Mouse (Mus musculus) gastrocnemius, postnatal 25 days (tissue): ENCODE measurements at regions not wholly inside any gene's neighbourhood (a gene's known extent, or its start where the extent isn't known, plus 50 kb on each side); places are given as distances from the start of the nearest gene placed in this dataset.

ENCODE experiments used
- DNase-seq: peaks from one replicate; pipeline ENCODE4 v3.0.0; 2022

GRCm38 (mm10) chr9:87453261-87453660 lies 197.9 kb upstream of the Cep162 start:
- no peak for DNase-seq

- DNase-seq = no peak
These were observed 197.2 kb upstream of the Cep162 start for GRCm38 (mm10) chr9:87452571-87452970.

- no peak for DNase-seq
These were observed 188.3 kb upstream of the Cep162 start for GRCm38 (mm10) chr9:87443467-87444235.

GRCm38 (mm10) chr9:87432072-87432471 lies 176.7 kb upstream of the Cep162 start:
- no peak for DNase-seq

- no peak for DNase-seq
These were observed 176.2 kb upstream of the Cep162 start for GRCm38 (mm10) chr9:87431523-87431922.

- DNase-seq = no peak
These were observed 169.9 kb upstream of the Cep162 start for GRCm38 (mm10) chr9:87425201-87425600.

- no peak for DNase-seq
These were observed 165.8 kb upstream of the Cep162 start for GRCm38 (mm10) chr9:87421175-87421574.

- DNase-seq = no peak
These were observed 164.0 kb upstream of the Cep162 start for GRCm38 (mm10) chr9:87419376-87419775.

GRCm38 (mm10) chr9:87412894-87413293 lies 157.6 kb upstream of the Cep162 start:
- no peak for DNase-seq

- no peak for DNase-seq
These were observed 155.7 kb upstream of the Cep162 start for GRCm38 (mm10) chr9:87411044-87411443.

- DNase-seq = no peak
These were observed 154.4 kb upstream of the Cep162 start for GRCm38 (mm10) chr9:87409736-87410135.

GRCm38 (mm10) chr9:87408805-87409204 lies 153.5 kb upstream of the Cep162 start:
- no peak for DNase-seq

GRCm38 (mm10) chr9:87406476-87406875 lies 151.1 kb upstream of the Cep162 start:
- DNase-seq = no peak

- no peak for DNase-seq
These were observed 149.9 kb upstream of the Cep162 start for GRCm38 (mm10) chr9:87405115-87405720.

GRCm38 (mm10) chr9:87402010-87402409 lies 146.7 kb upstream of the Cep162 start:
- DNase-seq = no peak

GRCm38 (mm10) chr9:87387516-87387915 lies 132.2 kb upstream of the Cep162 start:
- no peak for DNase-seq

- no peak for DNase-seq
These were observed 128.2 kb upstream of the Cep162 start for GRCm38 (mm10) chr9:87383513-87383912.

- no peak for DNase-seq
These were observed 122.6 kb upstream of the Cep162 start for GRCm38 (mm10) chr9:87377921-87378320.

- no peak for DNase-seq
These were observed 121.5 kb upstream of the Cep162 start for GRCm38 (mm10) chr9:87376731-87377310.

- no peak for DNase-seq
These were observed 117.0 kb upstream of the Cep162 start for GRCm38 (mm10) chr9:87372251-87372905.

- DNase-seq = no peak
These were observed 113.7 kb upstream of the Cep162 start for GRCm38 (mm10) chr9:87369059-87369458.

- DNase-seq = no peak
These were observed 91.7 kb upstream of the Cep162 start for GRCm38 (mm10) chr9:87347008-87347407.

GRCm38 (mm10) chr9:87346278-87346882 lies 91.0 kb upstream of the Cep162 start:
- DNase-seq = no peak
